Mouse (Mus musculus): ENCODE results near the gene Sowahc. TPM values are rescaled to one million over a fixed set of nuclear protein-coding genes. Genes with fewer than 3 reads are reported as not detected.

Gene Sowahc
- polyA plus RNA-seq, 1 experiment: 1.2 TPM

GRCm38 (mm10) chr10:59256533-59256932 lies 34.8 kb downstream of the Sowahc start:
- Histone ChIP-seq H3K36me3 (ENCODE audit: control insufficient read depth, insufficient read depth) (no peaks in the 10 kb centered on the region), H3ac (ENCODE audit: control insufficient read depth, insufficient read length) (no peak overlapping the region), H3K4me3 (no peak overlapping the region), H3K27me3 (ENCODE audit: control insufficient read depth, insufficient read depth, insufficient read length) (no peaks in the 10 kb centered on the region), H3K4me2 (ENCODE audit: low read depth) (no peak overlapping the region), H3K79me2 (ENCODE audit: control insufficient read depth, insufficient read depth) (no peaks in the 10 kb centered on the region)
- TF ChIP-seq MYOD1 (IDR thresholded peaks at IDR 0.05; ENCODE audit: control insufficient read depth in 1 of 3, insufficient read length in 2 of 3, low read depth in 2 of 3) (no peak), REST (IDR thresholded peaks at IDR 0.05; ENCODE audit: insufficient read depth, insufficient read length) (no peak), CEBPB (IDR thresholded peaks at IDR 0.05; ENCODE audit: insufficient read depth, poor library complexity, severe bottlenecking) (no peak), E2F4 (IDR thresholded peaks at IDR 0.05; ENCODE audit: insufficient read depth) (no peak), TCF12 (IDR thresholded peaks at IDR 0.05; ENCODE audit: insufficient read depth, poor library complexity, severe bottlenecking) (no peak), SRF (IDR thresholded peaks at IDR 0.05; ENCODE audit: control insufficient read depth, insufficient read length, low read depth) (no peak), USF1 (IDR thresholded peaks at IDR 0.05; ENCODE audit: low read depth) (no peak), MYOG (IDR thresholded peaks at IDR 0.05; ENCODE audit: control insufficient read depth in 1 of 3, insufficient read depth in 1 of 3, insufficient read length in 2 of 3, low read depth in 2 of 3) (no peak), TCF3 (IDR thresholded peaks at IDR 0.05; ENCODE audit: insufficient read length, low read depth) (no peak)

GRCm38 (mm10) chr10:59259572-59259971 lies 37.8 kb downstream of the Sowahc start:
- no peaks in the 10 kb centered on the region for H3K27me3 ChIP-seq (ENCODE audit: control insufficient read depth, insufficient read depth, insufficient read length)
- no peaks in the 10 kb centered on the region for H3K36me3 ChIP-seq (ENCODE audit: control insufficient read depth, insufficient read depth)
- no peak overlapping the region for H3ac ChIP-seq (ENCODE audit: control insufficient read depth, insufficient read length)
- H3K4me2 ChIP-seq (ENCODE audit: low read depth): no peak overlapping the region
- H3K79me2 ChIP-seq (ENCODE audit: control insufficient read depth, insufficient read depth): no peaks in the 10 kb centered on the region
- TF ChIP-seq E2F4 (IDR thresholded peaks at IDR 0.05; ENCODE audit: insufficient read depth): no peak
- no peak for TF ChIP-seq TCF12 (IDR thresholded peaks at IDR 0.05; ENCODE audit: insufficient read depth, poor library complexity, severe bottlenecking)
- TF ChIP-seq MYOG (IDR thresholded peaks at IDR 0.05; ENCODE audit: control insufficient read depth in 1 of 3, insufficient read depth in 1 of 3, insufficient read length in 2 of 3, low read depth in 2 of 3): no peak
- no peak for TF ChIP-seq MAX (IDR thresholded peaks at IDR 0.05; ENCODE audit: low read depth)
- no peak for TF ChIP-seq POLR2A (IDR thresholded peaks at IDR 0.05; ENCODE audit: insufficient read length, low read depth)
- TF ChIP-seq TCF3 (IDR thresholded peaks at IDR 0.05; ENCODE audit: insufficient read length, low read depth): no peak
- no peak for TF ChIP-seq MYOD1 (IDR thresholded peaks at IDR 0.05; ENCODE audit: control insufficient read depth in 1 of 3, insufficient read length in 2 of 3, low read depth in 2 of 3)
- no peak for TF ChIP-seq SRF (IDR thresholded peaks at IDR 0.05; ENCODE audit: control insufficient read depth, insufficient read length, low read depth)
- TF ChIP-seq USF1 (IDR thresholded peaks at IDR 0.05; ENCODE audit: low read depth): no peak
- no peak for TF ChIP-seq CEBPB (IDR thresholded peaks at IDR 0.05; ENCODE audit: insufficient read depth, poor library complexity, severe bottlenecking)
- TF ChIP-seq POLR2AphosphoS2 (IDR thresholded peaks at IDR 0.05; ENCODE audit: insufficient read length, low read depth): no peak
- no peak for TF ChIP-seq REST (IDR thresholded peaks at IDR 0.05; ENCODE audit: insufficient read depth, insufficient read length)
- H3K4me3 ChIP-seq: no peak overlapping the region

- H3ac ChIP-seq (ENCODE audit: control insufficient read depth, insufficient read length): no peak overlapping the region
- TF ChIP-seq TCF12 (IDR thresholded peaks at IDR 0.05; ENCODE audit: insufficient read depth, poor library complexity, severe bottlenecking) (no peak), SRF (IDR thresholded peaks at IDR 0.05; ENCODE audit: control insufficient read depth, insufficient read length, low read depth) (no peak), E2F4 (IDR thresholded peaks at IDR 0.05; ENCODE audit: insufficient read depth) (no peak), MAX (IDR thresholded peaks at IDR 0.05; ENCODE audit: low read depth) (no peak), POLR2A (IDR thresholded peaks at IDR 0.05; ENCODE audit: insufficient read length, low read depth) (no peak), REST (IDR thresholded peaks at IDR 0.05; ENCODE audit: insufficient read depth, insufficient read length) (no peak), USF1 (IDR thresholded peaks at IDR 0.05; ENCODE audit: low read depth) (no peak), POLR2AphosphoS2 (IDR thresholded peaks at IDR 0.05; ENCODE audit: insufficient read length, low read depth) (no peak), TCF3 (IDR thresholded peaks at IDR 0.05; ENCODE audit: insufficient read length, low read depth) (no peak), CEBPB (IDR thresholded peaks at IDR 0.05; ENCODE audit: insufficient read depth, poor library complexity, severe bottlenecking) (no peak), MYOD1 (IDR thresholded peaks at IDR 0.05; ENCODE audit: control insufficient read depth in 1 of 3, insufficient read length in 2 of 3, low read depth in 2 of 3) (no peak), MYOG (IDR thresholded peaks at IDR 0.05; ENCODE audit: control insufficient read depth in 1 of 3, insufficient read depth in 1 of 3, insufficient read length in 2 of 3, low read depth in 2 of 3) (no peak)
- H3K4me2 ChIP-seq (ENCODE audit: low read depth): no peak overlapping the region
- no peak overlapping the region for H3K4me3 ChIP-seq
- no peaks in the 10 kb centered on the region for H3K36me3 ChIP-seq (ENCODE audit: control insufficient read depth, insufficient read depth)
- no peaks in the 10 kb centered on the region for H3K27me3 ChIP-seq (ENCODE audit: control insufficient read depth, insufficient read depth, insufficient read length)
- no peaks in the 10 kb centered on the region for H3K79me2 ChIP-seq (ENCODE audit: control insufficient read depth, insufficient read depth)
Observed at GRCm38 (mm10) chr10:59261603-59262002, 39.9 kb downstream of the Sowahc start.

DNA sequence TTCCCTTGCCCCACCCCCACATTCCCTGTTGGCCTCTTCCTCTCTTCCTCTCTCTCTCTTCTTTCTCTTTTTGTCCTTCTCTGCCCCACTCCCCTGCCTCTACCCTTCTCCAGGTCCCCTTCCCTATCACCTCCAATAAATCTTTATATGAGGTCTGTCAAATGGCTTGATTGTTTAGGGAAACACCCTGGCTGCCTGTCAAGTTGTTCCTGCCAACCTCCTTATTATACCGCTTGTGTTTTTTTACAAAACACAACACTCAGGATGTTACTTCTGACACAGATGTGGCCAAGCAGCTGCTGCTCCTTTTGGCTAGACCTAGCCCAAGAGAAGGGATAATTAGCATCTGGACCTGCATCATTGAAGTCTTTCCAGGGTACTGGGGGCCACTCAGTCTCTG lies 40.3 kb downstream of the Sowahc start:
- Histone ChIP-seq H3K4me2 (ENCODE audit: low read depth) (no peak overlapping the region), H3K4me3 (no peak overlapping the region), H3K27me3 (ENCODE audit: control insufficient read depth, insufficient read depth, insufficient read length) (no peaks in the 10 kb centered on the region)

More for the DNA sequence above, 40.3 kb downstream of the Sowahc start:
- H3ac ChIP-seq (ENCODE audit: control insufficient read depth, insufficient read length): no peak overlapping the region
- no peaks in the 10 kb centered on the region for H3K79me2 ChIP-seq (ENCODE audit: control insufficient read depth, insufficient read depth)
- no peak for TF ChIP-seq CEBPB (IDR thresholded peaks at IDR 0.05; ENCODE audit: insufficient read depth, poor library complexity, severe bottlenecking)
- no peak for TF ChIP-seq MYOD1 (IDR thresholded peaks at IDR 0.05; ENCODE audit: control insufficient read depth in 1 of 3, insufficient read length in 2 of 3, low read depth in 2 of 3)
- TF ChIP-seq POLR2A (IDR thresholded peaks at IDR 0.05; ENCODE audit: insufficient read length, low read depth): no peak
- no peak for TF ChIP-seq TCF3 (IDR thresholded peaks at IDR 0.05; ENCODE audit: insufficient read length, low read depth)
- TF ChIP-seq USF1 (IDR thresholded peaks at IDR 0.05; ENCODE audit: low read depth): no peak
- TF ChIP-seq TCF12 (IDR thresholded peaks at IDR 0.05; ENCODE audit: insufficient read depth, poor library complexity, severe bottlenecking): no peak
- no peak for TF ChIP-seq E2F4 (IDR thresholded peaks at IDR 0.05; ENCODE audit: insufficient read depth)
- TF ChIP-seq REST (IDR thresholded peaks at IDR 0.05; ENCODE audit: insufficient read depth, insufficient read length): no peak
- TF ChIP-seq MAX (IDR thresholded peaks at IDR 0.05; ENCODE audit: low read depth): no peak
- H3K36me3 ChIP-seq (ENCODE audit: control insufficient read depth, insufficient read depth): no peaks in the 10 kb centered on the region
